Mouse (Mus musculus): ENCODE data around the gene Pnmal1.

Pnmal1 gene

GRCm38 (mm10) chr7:16959539-16960187 lies at the start of gene Pnmal1:
TSS of gene Pnmal1 (plus strand) at chr7:16959679.
- no peak for DNase-seq

- DNase-seq, result no peak
Measured at GRCm38 (mm10) chr7:16909909-16910308, 49.6 kb upstream of the Pnmal1 start.

GRCm38 (mm10) chr7:16911904-16912303 lies 47.6 kb upstream of the Pnmal1 start:
- no peak for DNase-seq

GRCm38 (mm10) chr7:16912360-16912759 lies 47.1 kb upstream of the Pnmal1 start:
- peak in 1 of 2 experiments; percentile 39 for DNase-seq

- peak; percentile 77 to 84 for DNase-seq
Measured at GRCm38 (mm10) chr7:16913806-16914452, 45.5 kb upstream of the Pnmal1 start.

- no peak for DNase-seq
Measured at GRCm38 (mm10) chr7:16914453-16915343, 44.8 kb upstream of the Pnmal1 start.

- DNase-seq, result no peak
Measured at GRCm38 (mm10) chr7:16915461-16916340, 43.8 kb upstream of the Pnmal1 start.

GRCm38 (mm10) chr7:16916342-16917265 lies 42.9 kb upstream of the Pnmal1 start:
- peak; percentile 64 to 73 for DNase-seq

- DNase-seq, result no peak
Measured at GRCm38 (mm10) chr7:16917447-16917846, 42.0 kb upstream of the Pnmal1 start.

GRCm38 (mm10) chr7:16918014-16918413 lies 41.5 kb upstream of the Pnmal1 start:
- DNase-seq, result no peak

- DNase-seq, result no peak
Measured at GRCm38 (mm10) chr7:16918670-16919069, 40.8 kb upstream of the Pnmal1 start.

GRCm38 (mm10) chr7:16919395-16920149 lies 39.9 kb upstream of the Pnmal1 start:
- no peak for DNase-seq

GRCm38 (mm10) chr7:16920150-16920579 lies 39.3 kb upstream of the Pnmal1 start:
- no peak for DNase-seq

GRCm38 (mm10) chr7:16920818-16921791 lies 38.4 kb upstream of the Pnmal1 start:
- DNase-seq, result no peak

- peak; percentile 65 to 76 for DNase-seq
Measured at GRCm38 (mm10) chr7:16921881-16922335, 37.6 kb upstream of the Pnmal1 start.

GRCm38 (mm10) chr7:16922360-16922973 lies 37.0 kb upstream of the Pnmal1 start:
- peak; percentile 45 to 78 for DNase-seq

GRCm38 (mm10) chr7:16923283-16924036 lies 36.0 kb upstream of the Pnmal1 start:
- peak in 1 of 2 experiments; percentile 58 for DNase-seq
